Mouse (Mus musculus) MEL (cell line): Measurements from ENCODE around the gene Rab3gap2.

Source experiments
- CTCF ChIP-seq, 3 experiments: IDR thresholded peaks in 2 of 3; conservative IDR thresholded peaks in 1 of 3; 2 replicates each; pipeline ENCODE4 v1.5.1; 2011 to 2012; ENCODE audit warnings: low read length in 3 of 3, low read depth in 2 of 3, mild to moderate bottlenecking in 2 of 3, improper control_type of control experiment in 1 of 3, inconsistent platforms in 1 of 3, mixed read lengths in 1 of 3, moderate library complexity in 1 of 3; ENCODE audit not compliant: control insufficient read depth in 1 of 3, insufficient read depth in 1 of 3, poor library complexity in 1 of 3, severe bottlenecking in 1 of 3
- ELF1 ChIP-seq: IDR thresholded peaks from 2 replicates; pipeline ENCODE4 v1.6.1; 2014; ENCODE audit warnings: low read depth, mild to moderate bottlenecking, inconsistent platforms, low read length, improper control_type of control experiment, moderate library complexity
- EP300 ChIP-seq, 2 experiments: IDR thresholded peaks; 2 replicates each; pipeline ENCODE4 v1.6.1; 2011; ENCODE audit warnings: improper control_type of control experiment in 2 of 2, low read length in 2 of 2, low read depth in 1 of 2, mild to moderate bottlenecking in 1 of 2
- GATA1 ChIP-seq: IDR thresholded peaks from 2 replicates; pipeline ENCODE4 v1.6.1; 2011; ENCODE audit warnings: low read depth, low read length, improper control_type of control experiment
- JUND ChIP-seq: IDR thresholded peaks from 2 replicates; pipeline ENCODE4 v1.6.1; 2011; ENCODE audit warnings: low read depth, mild to moderate bottlenecking, improper control_type of control experiment, low read length
- MAFK ChIP-seq: IDR thresholded peaks from 2 replicates; pipeline ENCODE4 v1.6.1; 2011; ENCODE audit warnings: low read depth, mild to moderate bottlenecking, low read length, improper control_type of control experiment, borderline replicate concordance
- MAX ChIP-seq: IDR thresholded peaks from 2 replicates; pipeline ENCODE4 v1.6.1; 2011; ENCODE audit warnings: low read length, improper control_type of control experiment
- MEF2A ChIP-seq: IDR thresholded peaks from 2 replicates; pipeline ENCODE4 v1.6.1; 2014; ENCODE audit warnings: low read depth, mild to moderate bottlenecking, inconsistent platforms, low read length, improper control_type of control experiment; ENCODE audit not compliant: poor library complexity, insufficient replicate concordance, severe bottlenecking; ENCODE audit errors: extremely low read depth
- MXI1 ChIP-seq: IDR thresholded peaks from 2 replicates; pipeline ENCODE4 v1.6.1; 2011; ENCODE audit warnings: mild to moderate bottlenecking, low read depth, low read length, improper control_type of control experiment
- MYC ChIP-seq: IDR thresholded peaks from 2 replicates; pipeline ENCODE4 v1.6.1; 2011; ENCODE audit warnings: low read depth, mild to moderate bottlenecking, low read length, improper control_type of control experiment, moderate library complexity
- NRF1 ChIP-seq: IDR thresholded peaks from 2 replicates; pipeline ENCODE4 v1.6.1; 2014; ENCODE audit warnings: low read depth, mild to moderate bottlenecking, inconsistent platforms, low read length, improper control_type of control experiment, moderate library complexity; ENCODE audit not compliant: poor library complexity, insufficient read depth, severe bottlenecking
- POLR2AphosphoS5 ChIP-seq: IDR thresholded peaks from 2 replicates; pipeline ENCODE4 v1.6.1; 2012; ENCODE audit warnings: low read depth, borderline replicate concordance, mild to moderate bottlenecking, inconsistent platforms, low read length, moderate library complexity, mixed read lengths
- RAD21 ChIP-seq: IDR thresholded peaks from 2 replicates; pipeline ENCODE4 v1.6.1; 2011; ENCODE audit warnings: mild to moderate bottlenecking, low read depth, low read length, improper control_type of control experiment
- SMC3 ChIP-seq: IDR thresholded peaks from 2 replicates; pipeline ENCODE4 v1.6.1; 2011; ENCODE audit warnings: low read depth, low read length, improper control_type of control experiment

DNA sequence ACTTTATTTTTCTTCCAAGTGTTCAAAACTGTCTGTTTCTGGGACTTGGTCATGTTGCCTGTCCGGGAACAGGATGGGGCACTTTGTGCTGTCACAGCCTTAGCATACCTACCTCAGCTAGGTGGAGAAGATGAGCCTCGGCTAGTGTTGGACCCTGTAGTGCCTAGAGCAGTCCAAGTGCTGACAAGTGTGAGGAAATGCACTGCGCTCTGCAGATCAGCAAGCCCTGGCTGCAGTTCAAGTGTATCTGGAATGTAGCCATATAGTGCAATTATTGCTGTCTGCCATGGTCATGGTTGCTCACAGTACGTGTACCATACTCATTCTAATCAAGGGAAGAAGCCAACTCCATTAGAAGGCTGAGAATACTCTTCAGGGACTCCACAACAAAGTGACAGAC is 80.8 kb downstream of the Rab3gap2 start:
- TF ChIP-seq EP300 (IDR thresholded peaks at IDR 0.05; ENCODE audit: low read depth in 1 of 2, low read length in 2 of 2): no peak
- no peak for TF ChIP-seq CTCF (IDR thresholded peaks at IDR 0.05 in 2 of 3, conservative IDR thresholded peaks at IDR 0.05 in 1 of 3; ENCODE audit: control insufficient read depth in 1 of 3, insufficient read depth in 1 of 3, low read depth in 2 of 3, low read length in 3 of 3, poor library complexity in 1 of 3, severe bottlenecking in 1 of 3)
- TF ChIP-seq MAX: no peak
- TF ChIP-seq MYC: no peak
- no peak for TF ChIP-seq NRF1
- no peak for TF ChIP-seq JUND
- no peak for TF ChIP-seq POLR2AphosphoS5
- no peak for TF ChIP-seq GATA1
- TF ChIP-seq MEF2A: no peak
- no peak for TF ChIP-seq MXI1
- TF ChIP-seq ELF1: no peak
- no peak for TF ChIP-seq SMC3
- no peak for TF ChIP-seq MAFK
- no peak for TF ChIP-seq RAD21
